Mouse (Mus musculus) limb, embryonic 10.5 days (tissue): Measurements from ENCODE around the gene Crybb3. TPM values are rescaled to one million over a fixed set of nuclear protein-coding genes. Genes with fewer than 3 reads are reported as not detected.

Source experiments
- DNase-seq: peaks from one replicate; pipeline ENCODE4 v3.0.0-alpha.2; 2017; ENCODE audit warnings: low spot score
- H3K27ac ChIP-seq: fragments of 300-500 bp; sonication (generic); 2 replicates; pipeline ENCODE4 v1.5.1; 2016; ENCODE audit warnings: mild to moderate bottlenecking
- H3K27me3 ChIP-seq: fragments of 300-500 bp; sonication (generic); 2 replicates; pipeline ENCODE4 v1.6.1; 2016; ENCODE audit warnings: low read depth, mild to moderate bottlenecking; ENCODE audit not compliant: poor library complexity, severe bottlenecking
- H3K36me3 ChIP-seq: fragments of 300-500 bp; sonication (generic); 2 replicates; pipeline ENCODE4 v1.6.1; 2016; ENCODE audit warnings: mild to moderate bottlenecking, moderate library complexity
- H3K4me1 ChIP-seq: fragments of 300-500 bp; sonication (generic); 2 replicates; pipeline ENCODE4 v1.6.1; 2016
- H3K4me3 ChIP-seq: fragments of 300-500 bp; sonication (generic); 2 replicates; pipeline ENCODE4 v1.5.1; 2016; ENCODE audit warnings: mild to moderate bottlenecking, moderate library complexity
- H3K9me3 ChIP-seq: fragments of 300-500 bp; sonication (generic); replicated peaks from 2 replicates; pipeline ENCODE4 v1.6.1; 2016; ENCODE audit warnings: mild to moderate bottlenecking
- WGBS: fragments of 180-500 bp; shearing (Covaris S2); methylation state at CpG from one replicate; pipeline ENCODE4 v1.1.7; 2016; 5-methylcytosine and 5-hydroxymethylcytosine counted together
- polyA plus RNA-seq: library from polyadenylated mRNA; unstranded; fragments of >200 nt; fragmentation: Nextera tagmentation; extraction: Ambion mirVana; gene quantifications from 2 replicates; pipeline ENCODE4 v1.2.1, GENCODE M21; 2016

The Crybb3 gene
- polyA plus RNA-seq, 1 experiment from 2014 or later, result 0.59 TPM

- Histone ChIP-seq H3K4me1 (peaks cover 11% of the 10 kb centered on the region; the same call in 1 of the 2 replicates), H3K9me3 (no peaks in the 10 kb centered on the region), H3K36me3 (no peaks in the 10 kb centered on the region), H3K4me3 (no peak overlapping the region), H3K27ac (no peak overlapping the region), H3K27me3 (0 out of 2 replicates have a peak, but pooled peaks cover 2% of the 10 kb centered on the region)
- WGBS, result 91% methylated on average over 9 of the region's 9 CpGs
- DNase-seq, result no peak
Measured at GRCm38 (mm10) chr5:113081020-113081419, 364 bp downstream of the Crybb3 start.

- Histone ChIP-seq H3K27ac (no peak overlapping the region), H3K36me3 (no peaks in the 10 kb centered on the region), H3K4me3 (peak overlapping the region; percentile 26), H3K9me3 (no peaks in the 10 kb centered on the region), H3K27me3 (0 out of 2 replicates have a peak, but pooled peaks cover 2% of the 10 kb centered on the region), H3K4me1 (peaks cover 15% of the 10 kb centered on the region; the same call in 1 of the 2 replicates)
- 23% methylated on average over 21 of the region's 21 CpGs for WGBS
- DNase-seq, result peak; percentile 68
Measured at GRCm38 (mm10) chr5:113079783-113080182, 1.6 kb downstream of the Crybb3 start.

- H3K4me1 ChIP-seq, result peaks cover 15% of the 10 kb centered on the region; the same call in 1 of the 2 replicates
- no peak for DNase-seq
- no peaks in the 10 kb centered on the region for H3K36me3 ChIP-seq
- 71% methylated on average over 5 of the region's 5 CpGs for WGBS
- H3K9me3 ChIP-seq, result no peaks in the 10 kb centered on the region
- H3K4me3 ChIP-seq, result no peak overlapping the region
- 0 out of 2 replicates have a peak, but pooled peaks cover 2% of the 10 kb centered on the region for H3K27me3 ChIP-seq
- H3K27ac ChIP-seq, result no peak overlapping the region
Measured at GRCm38 (mm10) chr5:113078686-113079085, 2.7 kb downstream of the Crybb3 start.

- Histone ChIP-seq H3K36me3 (no peaks in the 10 kb centered on the region), H3K27me3 (no peaks in the 10 kb centered on the region), H3K27ac (no peak within 1 kb of the TSS), H3K4me3 (no peak within 1 kb of the TSS), H3K9me3 (no peaks in the 10 kb centered on the region), H3K4me1 (no peaks in the 10 kb centered on the region)
- DNase-seq, result no peak
Measured at GRCm38 (mm10) chr5:113070017-113070416, 11.4 kb downstream of the Crybb3 start, which contains the start of gene Crybb2. Crybb2 (minus strand) TSS chr5:113070117.

GRCm38 (mm10) chr5:113054308-113054707, 27.1 kb downstream of the Crybb3 start:
- Histone ChIP-seq H3K27me3 (peaks cover 21% of the 10 kb centered on the region), H3K4me3 (no peak overlapping the region), H3K9me3 (no peaks in the 10 kb centered on the region), H3K27ac (no peak overlapping the region), H3K4me1 (peaks cover 5% of the 10 kb centered on the region; the same call in 1 of the 2 replicates), H3K36me3 (no peaks in the 10 kb centered on the region)
- 6% methylated on average over 16 of the region's 16 CpGs for WGBS
- DNase-seq, result peak; percentile 90

- no peaks in the 10 kb centered on the region for H3K36me3 ChIP-seq
- H3K9me3 ChIP-seq, result no peaks in the 10 kb centered on the region
- peaks cover 21% of the 10 kb centered on the region; the same call in 1 of the 2 replicates for H3K27me3 ChIP-seq
- WGBS, result 71% methylated on average over 7 of the region's 7 CpGs
- no peak for DNase-seq
- H3K4me1 ChIP-seq, result peaks cover 5% of the 10 kb centered on the region; the same call in 1 of the 2 replicates
- no peak overlapping the region for H3K27ac ChIP-seq
- H3K4me3 ChIP-seq, result no peak overlapping the region
Measured at GRCm38 (mm10) chr5:113050581-113051185, 30.7 kb downstream of the Crybb3 start.

GRCm38 (mm10) chr5:113049876-113050275, 31.5 kb downstream of the Crybb3 start:
- Histone ChIP-seq H3K36me3 (no peaks in the 10 kb centered on the region), H3K9me3 (no peaks in the 10 kb centered on the region), H3K4me1 (peaks cover 9% of the 10 kb centered on the region; the same call in 1 of the 2 replicates), H3K27ac (no peak overlapping the region), H3K27me3 (peaks cover 18% of the 10 kb centered on the region; the same call in 1 of the 2 replicates), H3K4me3 (no peak overlapping the region)
- no peak for DNase-seq

- H3K9me3 ChIP-seq, result no peaks in the 10 kb centered on the region
- no peak for DNase-seq
- H3K27me3 ChIP-seq, result no peaks in the 10 kb centered on the region
- peaks cover 30% of the 10 kb centered on the region for H3K4me1 ChIP-seq
- no peak overlapping the region for H3K27ac ChIP-seq
- no peaks in the 10 kb centered on the region for H3K36me3 ChIP-seq
- WGBS, result 92% methylated on average over 10 of the region's 10 CpGs
- H3K4me3 ChIP-seq, result no peak overlapping the region
Measured at GRCm38 (mm10) chr5:113045511-113046273, 35.7 kb downstream of the Crybb3 start.

- 94% methylated on average over 8 of the region's 8 CpGs for WGBS
- H3K27ac ChIP-seq, result 0 out of 2 replicates have a peak overlapping the region, but pooled peaks have one; percentile 27
Measured at GRCm38 (mm10) chr5:113043531-113043930, 37.9 kb downstream of the Crybb3 start.

GRCm38 (mm10) chr5:113041567-113042071, 39.8 kb downstream of the Crybb3 start:
- Histone ChIP-seq H3K27ac (peak overlapping the region; percentile 73), H3K36me3 (no peaks in the 10 kb centered on the region), H3K4me3 (no peak overlapping the region), H3K27me3 (no peaks in the 10 kb centered on the region), H3K9me3 (no peaks in the 10 kb centered on the region), H3K4me1 (peaks cover 30% of the 10 kb centered on the region)
- WGBS, result 3% methylated on average over 5 of the region's 5 CpGs
- DNase-seq, result peak; percentile 49

More at GRCm38 (mm10) chr5:113043531-113043930, 37.9 kb downstream of the Crybb3 start:
- DNase-seq, result no peak
- peaks cover 28% of the 10 kb centered on the region for H3K4me1 ChIP-seq
- H3K4me3 ChIP-seq, result no peak overlapping the region
- H3K27me3 ChIP-seq, result no peaks in the 10 kb centered on the region
- H3K36me3 ChIP-seq, result no peaks in the 10 kb centered on the region
- no peaks in the 10 kb centered on the region for H3K9me3 ChIP-seq

GRCm38 (mm10) chr5:113040776-113041175, 40.6 kb downstream of the Crybb3 start:
- Histone ChIP-seq H3K9me3 (no peaks in the 10 kb centered on the region), H3K4me3 (no peak overlapping the region), H3K4me1 (peaks cover 37% of the 10 kb centered on the region), H3K36me3 (no peaks in the 10 kb centered on the region), H3K27ac (0 out of 2 replicates have a peak overlapping the region, but pooled peaks have one; percentile 73), H3K27me3 (no peaks in the 10 kb centered on the region)
- no peak for DNase-seq
- WGBS, result 80% methylated on average over 6 of the region's 6 CpGs

- Histone ChIP-seq H3K36me3 (no peaks in the 10 kb centered on the region), H3K27ac (no peak overlapping the region), H3K4me3 (no peak overlapping the region), H3K9me3 (no peaks in the 10 kb centered on the region), H3K27me3 (no peaks in the 10 kb centered on the region), H3K4me1 (peaks cover 47% of the 10 kb centered on the region)
- 93% methylated on average over 6 of the region's 6 CpGs for WGBS
- no peak for DNase-seq
Measured at GRCm38 (mm10) chr5:113038601-113039000, 42.8 kb downstream of the Crybb3 start.
